Mouse (Mus musculus) liver, embryonic 14.5 days (tissue): ENCODE measurements around the gene Myo7a. TPM values are rescaled to one million over a fixed set of nuclear protein-coding genes. Genes with fewer than 3 reads are reported as not detected.

Experiments used
- ATAC-seq: fragments of 200-750 bp; cut with Nextera tagmentation; 2 replicates; pipeline ENCODE4 v1.8.0; 2017; ENCODE audit warnings: moderate number of reproducible peaks, mild to moderate bottlenecking, moderate library complexity; ENCODE audit not compliant: insufficient read depth
- DNase-seq, 3 experiments: peaks; one replicate each; pipeline ENCODE4 v3.0.0-alpha.2; 2012 to 2013; ENCODE audit warnings: low read depth in 3 of 3, low spot score in 3 of 3
- H3K27ac ChIP-seq: fragments of 300-500 bp; sonication (generic); 2 replicates; pipeline ENCODE4 v1.5.1; 2014; ENCODE audit warnings: moderate library complexity, mild to moderate bottlenecking, control low read depth, inconsistent platforms
- H3K27me3 ChIP-seq: fragments of 300-500 bp; sonication (generic); 2 replicates; pipeline ENCODE4 v1.6.1; 2014; ENCODE audit warnings: mild to moderate bottlenecking, low read length, moderate library complexity; ENCODE audit not compliant: control insufficient read depth, insufficient read depth
- H3K36me3 ChIP-seq: fragments of 300-500 bp; sonication (generic); replicated peaks from 2 replicates; pipeline ENCODE4 v1.6.1; 2014; ENCODE audit warnings: low read depth; ENCODE audit not compliant: control insufficient read depth, insufficient read depth
- H3K4me1 ChIP-seq, 2 experiments: fragments of 200-500 bp in 1 of 2; fragments of 300-500 bp in 1 of 2; sonication (generic) in 1 of 2; replicated peaks; 2 replicates each; pipeline ENCODE4 v1.6.1; 2012 to 2014; ENCODE audit warnings: antibody characterized with exemption in 1 of 2, inconsistent platforms in 1 of 2, low read length in 1 of 2; ENCODE audit not compliant: control insufficient read depth in 2 of 2, insufficient read depth in 2 of 2
- H3K4me2 ChIP-seq: fragments of 300-500 bp; sonication (generic); 2 replicates; pipeline ENCODE4 v1.6.1; 2014; ENCODE audit warnings: low read depth, mild to moderate bottlenecking, control low read depth, moderate library complexity
- H3K4me3 ChIP-seq, 2 experiments: fragments of 200-500 bp in 1 of 2; fragments of 300-500 bp in 1 of 2; sonication (generic) in 1 of 2; 2 replicates each; pipeline ENCODE4 v1.5.1; 2012 to 2014; ENCODE audit warnings: low read depth in 2 of 2, low read length in 2 of 2, mild to moderate bottlenecking in 2 of 2, control low read depth in 1 of 2, inconsistent platforms in 1 of 2, moderate library complexity in 1 of 2; ENCODE audit not compliant: insufficient read depth in 1 of 2
- H3K9ac ChIP-seq: fragments of 300-500 bp; sonication (generic); replicated peaks from 2 replicates; pipeline ENCODE4 v1.6.1; 2014; ENCODE audit warnings: mild to moderate bottlenecking, control low read depth, moderate library complexity
- H3K9me3 ChIP-seq: fragments of 300-500 bp; sonication (generic); 2 replicates; pipeline ENCODE4 v1.6.1; 2016; ENCODE audit warnings: low read length, mixed read lengths; ENCODE audit not compliant: control insufficient read depth
- CTCF ChIP-seq: IDR thresholded peaks from 2 replicates; pipeline ENCODE4 v1.5.1; 2016; ENCODE audit warnings: antibody characterized with exemption, low read depth, control low read depth
- EP300 ChIP-seq: IDR thresholded peaks from 2 replicates; pipeline ENCODE4 v1.6.1; 2016; ENCODE audit warnings: antibody characterized with exemption, low read depth
- WGBS: fragments of 180-500 bp; shearing (Covaris S2); extraction: QIAGEN DNeasy Blood & Tissue Kit; methylation state at CpG from one replicate; pipeline ENCODE4 v1.1.7; 2014; ENCODE audit not compliant: insufficient replicate concordance; 5-methylcytosine and 5-hydroxymethylcytosine counted together
- polyA plus RNA-seq, 2 experiments: library from polyadenylated mRNA; depleted of rRNA in 1 of 2; stranded (reverse) in 1 of 2; unstranded in 1 of 2; fragments of >200 nt; fragmentation: Nextera tagmentation in 1 of 2; extraction: Ambion mirVana in 1 of 2; gene quantifications; 2 replicates each; pipeline versions ENCODE4 v1.2.1 to v1.2.3; 2012 to 2014

Gene Myo7a
- polyA plus RNA-seq, 2 experiments = 6.6 to 10.4 TPM

GRCm38 (mm10) chr7:98102488-98102887 is 16.8 kb downstream of the Myo7a start:
- WGBS = 87% methylated on average over 11 of the region's 11 CpGs
- no peak for TF ChIP-seq EP300
- peak; percentile 14; the same call in 1 of the 2 replicates for TF ChIP-seq CTCF
- Histone ChIP-seq H3K9me3 (no peaks in the 10 kb centered on the region), H3K9ac (no peak overlapping the region), H3K4me2 (peak overlapping the region; percentile 62), H3K36me3 (no peaks in the 10 kb centered on the region), H3K27ac (no peak overlapping the region), H3K4me3 (no peak overlapping the region; a peak in 1 of 4 replicates), H3K4me1 (peaks cover 0 to 10% of the 10 kb centered on the region in 2 experiments; a peak in 2 of 4 replicates), H3K27me3 (no peaks in the 10 kb centered on the region)
- DNase-seq (no peak), ATAC-seq (no peak)

- DNase-seq = no peak
- Histone ChIP-seq H3K27ac (no peak overlapping the region), H3K4me3 (no peak overlapping the region), H3K36me3 (no peaks in the 10 kb centered on the region), H3K4me1 (no peaks in the 10 kb centered on the region), H3K9ac (no peak overlapping the region), H3K9me3 (no peaks in the 10 kb centered on the region), H3K27me3 (no peaks in the 10 kb centered on the region), H3K4me2 (no peak overlapping the region)
- 79% methylated on average over 8 of the region's 8 CpGs for WGBS
- no peak for TF ChIP-seq EP300
- TF ChIP-seq CTCF = no peak
- ATAC-seq = no peak
Observed at GRCm38 (mm10) chr7:98097557-98097956, 21.8 kb downstream of the Myo7a start.

- Histone ChIP-seq H3K9ac (no peak overlapping the region), H3K9me3 (no peaks in the 10 kb centered on the region), H3K4me1 (no peaks in the 10 kb centered on the region), H3K36me3 (no peaks in the 10 kb centered on the region), H3K4me2 (no peak overlapping the region), H3K27ac (no peak overlapping the region), H3K27me3 (no peaks in the 10 kb centered on the region), H3K4me3 (no peak overlapping the region)
- ATAC-seq (no peak), DNase-seq (no peak)
- 77% methylated on average over 4 of the region's 4 CpGs for WGBS
- TF ChIP-seq EP300 = no peak
- no peak for TF ChIP-seq CTCF
Observed at GRCm38 (mm10) chr7:98095852-98096251, 23.5 kb downstream of the Myo7a start.

GRCm38 (mm10) chr7:98086346-98086745 is 33.0 kb downstream of the Myo7a start:
- no peaks in the 10 kb centered on the region for H3K9me3 ChIP-seq
- no peaks in the 10 kb centered on the region for H3K27me3 ChIP-seq
- 0 out of 4 replicates have a peak, but pooled peaks cover 0 to 2% of the 10 kb centered on the region in 2 experiments for H3K4me1 ChIP-seq
- no peaks in the 10 kb centered on the region for H3K36me3 ChIP-seq
- no peak for TF ChIP-seq EP300
- TF ChIP-seq CTCF = peak; percentile 55
- no peak overlapping the region for H3K4me3 ChIP-seq
- no peak overlapping the region for H3K27ac ChIP-seq
- no peak overlapping the region for H3K4me2 ChIP-seq
- DNase-seq (no peak), ATAC-seq (no peak)
- WGBS = 36% methylated on average over 2 of the region's 2 CpGs
- no peak overlapping the region for H3K9ac ChIP-seq

GRCm38 (mm10) chr7:98085314-98085713 is 34.0 kb downstream of the Myo7a start:
- peak overlapping the region; percentile 33; the same call in 1 of the 2 replicates for H3K4me2 ChIP-seq
- peak overlapping the region; percentile 7 to 34; a peak in 3 of 4 replicates for H3K4me3 ChIP-seq
- no peaks in the 10 kb centered on the region for H3K36me3 ChIP-seq
- no peak overlapping the region for H3K27ac ChIP-seq
- H3K9me3 ChIP-seq = no peaks in the 10 kb centered on the region
- 0 out of 4 replicates have a peak, but pooled peaks cover 0 to 2% of the 10 kb centered on the region in 2 experiments for H3K4me1 ChIP-seq
- ATAC-seq = peak; percentile 40; the same call in 1 of the 2 replicates
- WGBS = 21% methylated on average over 7 of the region's 7 CpGs
- no peak for DNase-seq
- H3K9ac ChIP-seq = no peak overlapping the region
- no peak for TF ChIP-seq EP300
- TF ChIP-seq CTCF = no peak
- no peaks in the 10 kb centered on the region for H3K27me3 ChIP-seq
